Mouse (Mus musculus): ENCODE data around the gene Atp1a1. TPM values are rescaled to one million over a fixed set of nuclear protein-coding genes. Genes with fewer than 3 reads are reported as not detected.

Atp1a1 gene
- 150 and 155 TPM in 2 replicates for polyA plus RNA-seq (2014; fragmentation: Nextera tagmentation; extraction: Ambion mirVana)

GRCm38 (mm10) chr3:101604550-101605223 lies at the start of gene Atp1a1:
Atp1a1 (minus strand) TSS chr3:101604684.
- no peaks in the 10 kb centered on the region for H3K9me3 ChIP-seq (ENCODE audit: low read depth, low read length)
- H3K9ac ChIP-seq, result peak within 1 kb of the TSS; percentile 95
- H3K4me3 ChIP-seq (ENCODE audit: low read depth, low read length), result peak within 1 kb of the TSS; percentile 94
- no peaks in the 10 kb centered on the region for H3K36me3 ChIP-seq (ENCODE audit: insufficient read depth)
- under 1% methylated on average over 55 of the region's 64 CpGs for WGBS
- peaks cover 27% of the 10 kb centered on the region for H3K4me1 ChIP-seq (ENCODE audit: insufficient read depth)
- ATAC-seq (ENCODE audit: insufficient read depth), result peak; percentile 94
- DNase-seq, result peak; percentile 99
- H3K4me2 ChIP-seq, result peak within 1 kb of the TSS; percentile 87
- 0 out of 2 replicates have a peak, but pooled peaks have one; percentile 25 for TF ChIP-seq CTCF (IDR thresholded peaks at IDR 0.05; ENCODE audit: low read depth)
- no peaks in the 10 kb centered on the region for H3K27me3 ChIP-seq (ENCODE audit: insufficient read depth, low read length)
- H3K27ac ChIP-seq (ENCODE audit: low read depth), result peak within 1 kb of the TSS; percentile 99

- no peak overlapping the region for H3K9ac ChIP-seq
- DNase-seq (peak; percentile 46), ATAC-seq (ENCODE audit: insufficient read depth) (0 out of 2 replicates have a peak, but pooled peaks have one; percentile 38)
- H3K9me3 ChIP-seq (ENCODE audit: low read depth, low read length), result no peaks in the 10 kb centered on the region
- no peak for TF ChIP-seq CTCF (IDR thresholded peaks at IDR 0.05; ENCODE audit: low read depth)
- H3K27me3 ChIP-seq (ENCODE audit: insufficient read depth, low read length), result no peaks in the 10 kb centered on the region
- no peak overlapping the region for H3K4me3 ChIP-seq (ENCODE audit: low read depth, low read length)
- H3K27ac ChIP-seq (ENCODE audit: low read depth), result no peak overlapping the region
- H3K4me2 ChIP-seq, result no peak overlapping the region
- H3K36me3 ChIP-seq (ENCODE audit: insufficient read depth), result no peaks in the 10 kb centered on the region
- 33% methylated on average over 7 of the region's 7 CpGs for WGBS
- H3K4me1 ChIP-seq (ENCODE audit: insufficient read depth), result no peaks in the 10 kb centered on the region
These were observed 49.0 kb upstream of the Atp1a1 start for GRCm38 (mm10) chr3:101653446-101653845.

GRCm38 (mm10) chr3:101652967-101653366 lies 48.5 kb upstream of the Atp1a1 start:
- no peak for ATAC-seq (ENCODE audit: insufficient read depth)
- no peaks in the 10 kb centered on the region for H3K9me3 ChIP-seq (ENCODE audit: low read depth, low read length)
- no peaks in the 10 kb centered on the region for H3K36me3 ChIP-seq (ENCODE audit: insufficient read depth)
- 58% methylated on average over 2 of the region's 2 CpGs for WGBS
- H3K9ac ChIP-seq, result no peak overlapping the region
- no peak overlapping the region for H3K27ac ChIP-seq (ENCODE audit: low read depth)
- no peak for TF ChIP-seq CTCF (IDR thresholded peaks at IDR 0.05; ENCODE audit: low read depth)
- H3K27me3 ChIP-seq (ENCODE audit: insufficient read depth, low read length), result no peaks in the 10 kb centered on the region
- H3K4me3 ChIP-seq (ENCODE audit: low read depth, low read length), result no peak overlapping the region
- no peak overlapping the region for H3K4me2 ChIP-seq
- H3K4me1 ChIP-seq (ENCODE audit: insufficient read depth), result no peaks in the 10 kb centered on the region
- no peak for DNase-seq

GRCm38 (mm10) chr3:101650328-101650727 lies 45.8 kb upstream of the Atp1a1 start:
- H3K4me2 ChIP-seq, result no peak overlapping the region
- no peak overlapping the region for H3K4me3 ChIP-seq (ENCODE audit: low read depth, low read length)
- H3K4me1 ChIP-seq (ENCODE audit: insufficient read depth), result no peaks in the 10 kb centered on the region
- H3K9ac ChIP-seq, result no peak overlapping the region
- 67% methylated on average over 2 of the region's 2 CpGs for WGBS
- no peaks in the 10 kb centered on the region for H3K9me3 ChIP-seq (ENCODE audit: low read depth, low read length)
- H3K27me3 ChIP-seq (ENCODE audit: insufficient read depth, low read length), result no peaks in the 10 kb centered on the region
- no peak overlapping the region for H3K27ac ChIP-seq (ENCODE audit: low read depth)
- TF ChIP-seq CTCF (IDR thresholded peaks at IDR 0.05; ENCODE audit: low read depth), result no peak
- ATAC-seq (ENCODE audit: insufficient read depth) (no peak), DNase-seq (no peak)
- H3K36me3 ChIP-seq (ENCODE audit: insufficient read depth), result no peaks in the 10 kb centered on the region

GRCm38 (mm10) chr3:101649271-101649670 lies 44.8 kb upstream of the Atp1a1 start:
- H3K4me2 ChIP-seq, result no peak overlapping the region
- H3K4me3 ChIP-seq (ENCODE audit: low read depth, low read length), result no peak overlapping the region
- no peaks in the 10 kb centered on the region for H3K36me3 ChIP-seq (ENCODE audit: insufficient read depth)
- no peak for TF ChIP-seq CTCF (IDR thresholded peaks at IDR 0.05; ENCODE audit: low read depth)
- H3K9me3 ChIP-seq (ENCODE audit: low read depth, low read length), result no peaks in the 10 kb centered on the region
- no peaks in the 10 kb centered on the region for H3K27me3 ChIP-seq (ENCODE audit: insufficient read depth, low read length)
- no peaks in the 10 kb centered on the region for H3K4me1 ChIP-seq (ENCODE audit: insufficient read depth)
- no peak overlapping the region for H3K9ac ChIP-seq
- H3K27ac ChIP-seq (ENCODE audit: low read depth), result no peak overlapping the region
- DNase-seq, result no peak
- 65% methylated on average over 2 of the region's 2 CpGs for WGBS
- no peak for ATAC-seq (ENCODE audit: insufficient read depth)

GRCm38 (mm10) chr3:101648096-101648793 lies 43.8 kb upstream of the Atp1a1 start:
- H3K4me1 ChIP-seq (ENCODE audit: insufficient read depth), result no peaks in the 10 kb centered on the region
- H3K9me3 ChIP-seq (ENCODE audit: low read depth, low read length), result no peaks in the 10 kb centered on the region
- no peak overlapping the region for H3K27ac ChIP-seq (ENCODE audit: low read depth)
- DNase-seq, result peak; percentile 21
- WGBS, result 73% methylated on average over 13 of the region's 13 CpGs
- no peaks in the 10 kb centered on the region for H3K36me3 ChIP-seq (ENCODE audit: insufficient read depth)
- H3K27me3 ChIP-seq (ENCODE audit: insufficient read depth, low read length), result no peaks in the 10 kb centered on the region
- no peak overlapping the region for H3K4me2 ChIP-seq
- no peak overlapping the region for H3K4me3 ChIP-seq (ENCODE audit: low read depth, low read length)
- no peak overlapping the region for H3K9ac ChIP-seq
- TF ChIP-seq CTCF (IDR thresholded peaks at IDR 0.05; ENCODE audit: low read depth), result no peak
- no peak for ATAC-seq (ENCODE audit: insufficient read depth)

GRCm38 (mm10) chr3:101646806-101647205 lies 42.3 kb upstream of the Atp1a1 start:
- WGBS, result 69% methylated on average over 5 of the region's 5 CpGs
- Histone ChIP-seq H3K4me2 (no peak overlapping the region), H3K27me3 (ENCODE audit: insufficient read depth, low read length) (no peaks in the 10 kb centered on the region), H3K4me3 (ENCODE audit: low read depth, low read length) (no peak overlapping the region), H3K9me3 (ENCODE audit: low read depth, low read length) (no peaks in the 10 kb centered on the region), H3K4me1 (ENCODE audit: insufficient read depth) (no peaks in the 10 kb centered on the region), H3K9ac (no peak overlapping the region), H3K36me3 (ENCODE audit: insufficient read depth) (no peaks in the 10 kb centered on the region), H3K27ac (ENCODE audit: low read depth) (no peak overlapping the region)
- ATAC-seq (ENCODE audit: insufficient read depth), result no peak
- DNase-seq, result no peak
- no peak for TF ChIP-seq CTCF (IDR thresholded peaks at IDR 0.05; ENCODE audit: low read depth)
